Mouse (Mus musculus) cerebellum, postnatal 4 days (tissue): ENCODE data around the gene Gm45837.

Source experiments
- DNase-seq, 2 experiments: peaks; one replicate each; pipeline ENCODE4 v3.0.0; 2022; ENCODE audit warnings: low spot score in 2 of 2, mixed read lengths in 1 of 2

Gm45837 gene

GRCm38 (mm10) chr7:101501236-101501635 lies 90.5 kb downstream of the Gm45837 start:
- DNase-seq: no peak

GRCm38 (mm10) chr7:101501675-101502074 lies 91.0 kb downstream of the Gm45837 start:
- DNase-seq: no peak

DNA sequence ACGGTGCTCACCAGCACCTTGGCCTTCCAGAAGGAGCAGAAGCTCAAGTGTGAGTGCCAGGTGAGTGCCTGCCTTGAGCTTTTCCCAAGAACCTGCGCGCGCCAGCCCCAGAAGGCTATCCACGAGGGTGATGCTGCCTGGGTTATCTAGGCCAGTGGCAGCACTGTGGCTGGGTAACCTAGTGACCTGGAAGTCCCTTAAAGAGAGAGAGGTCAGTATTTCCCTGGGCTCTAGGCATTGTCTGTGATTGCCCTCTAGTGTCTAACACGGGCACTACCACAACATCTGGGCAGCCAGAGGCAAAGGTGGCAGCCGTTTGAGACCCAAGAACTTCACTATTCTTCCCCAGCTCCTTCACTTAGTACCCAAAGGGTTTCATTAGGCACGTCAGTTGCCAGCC lies 92.7 kb downstream of the Gm45837 start:
- DNase-seq: peak; percentile 49

DNA sequence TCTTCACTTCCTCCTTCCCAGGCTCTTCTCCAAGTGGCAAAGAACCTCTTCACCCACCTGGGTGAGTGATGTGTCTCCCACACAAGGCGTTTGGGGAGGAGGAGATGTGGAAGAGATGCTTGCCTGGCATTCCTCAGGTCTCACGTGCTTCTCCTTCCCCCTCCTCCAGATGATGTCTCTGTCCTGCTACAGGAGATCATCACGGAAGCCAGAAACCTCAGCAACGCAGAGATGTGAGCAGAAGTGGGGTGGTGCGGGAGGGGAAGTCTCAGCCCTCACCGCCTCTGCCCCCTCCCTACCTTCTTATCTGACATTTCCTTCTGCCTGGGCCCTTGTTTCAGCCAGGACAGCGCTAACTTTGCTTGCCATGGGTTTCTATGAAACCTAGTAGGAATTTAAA lies 93.1 kb downstream of the Gm45837 start:
- DNase-seq: no peak

- DNase-seq: no peak
These were observed 93.8 kb downstream of the Gm45837 start for GRCm38 (mm10) chr7:101504507-101504906.

- no peak for DNase-seq
These were observed 98.5 kb downstream of the Gm45837 start for GRCm38 (mm10) chr7:101509212-101509611.

DNA sequence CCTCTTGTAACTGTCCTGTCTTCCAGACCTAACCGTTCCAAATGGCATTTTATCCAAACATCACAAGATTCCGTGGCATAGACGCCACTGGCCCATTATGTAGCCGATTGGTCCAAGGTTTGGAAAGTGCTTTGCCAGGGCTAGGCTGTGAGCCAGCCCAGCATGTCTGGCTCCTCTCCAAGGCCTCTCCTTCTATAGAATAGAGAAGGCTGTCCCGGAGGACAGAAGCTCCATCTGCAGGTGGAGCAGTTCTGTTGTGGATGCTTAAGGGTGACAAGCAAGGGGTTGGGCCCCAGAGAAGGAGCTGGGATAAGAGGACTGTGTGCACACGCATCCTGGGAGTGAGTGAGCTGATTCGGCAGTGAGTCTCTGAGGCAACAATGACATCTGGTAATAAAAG lies 103.0 kb downstream of the Gm45837 start:
- DNase-seq: peak in 1 of 2 experiments; percentile 70

DNA sequence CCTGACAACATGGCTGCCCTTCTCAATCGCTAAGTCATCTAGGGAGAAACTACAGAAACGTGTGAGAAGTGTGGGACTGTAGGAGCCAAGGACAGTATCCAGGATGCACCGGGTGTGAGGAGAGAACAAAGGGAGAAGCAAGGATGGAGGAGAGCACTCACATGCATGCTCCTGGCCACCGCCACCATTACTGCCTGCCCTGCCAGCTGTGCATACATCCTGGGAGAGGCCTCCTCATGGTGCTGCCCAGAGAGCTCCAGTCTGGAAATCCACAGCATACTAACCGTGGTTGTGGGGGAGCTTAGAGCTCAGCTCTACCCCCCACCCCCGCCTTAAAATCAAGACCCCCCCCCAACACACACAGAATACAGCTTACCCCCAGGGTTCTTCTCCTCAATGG lies 104.1 kb downstream of the Gm45837 start:
- DNase-seq: no peak

DNA sequence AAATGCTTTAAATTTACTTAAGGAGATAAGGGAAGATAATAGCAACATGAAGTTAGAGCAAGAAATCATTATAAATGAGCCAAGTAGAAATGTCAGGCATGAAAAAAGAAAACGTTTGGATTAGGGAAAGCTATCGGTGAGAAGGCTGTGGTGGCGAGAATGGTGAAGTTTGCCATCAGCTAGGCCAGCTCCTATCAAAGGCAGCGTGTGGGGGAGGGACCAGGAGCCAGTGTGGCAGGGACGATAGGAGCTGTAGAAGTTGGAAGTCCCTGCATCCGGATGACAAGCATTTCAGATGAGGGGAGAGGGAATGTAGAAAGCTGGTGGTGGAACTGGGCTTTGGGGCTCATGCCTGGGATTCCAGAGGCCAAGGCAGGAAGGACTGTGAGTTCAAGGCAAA lies 104.6 kb downstream of the Gm45837 start:
- DNase-seq: no peak

GRCm38 (mm10) chr7:101516460-101516859 lies 105.8 kb downstream of the Gm45837 start:
- no peak for DNase-seq

DNA sequence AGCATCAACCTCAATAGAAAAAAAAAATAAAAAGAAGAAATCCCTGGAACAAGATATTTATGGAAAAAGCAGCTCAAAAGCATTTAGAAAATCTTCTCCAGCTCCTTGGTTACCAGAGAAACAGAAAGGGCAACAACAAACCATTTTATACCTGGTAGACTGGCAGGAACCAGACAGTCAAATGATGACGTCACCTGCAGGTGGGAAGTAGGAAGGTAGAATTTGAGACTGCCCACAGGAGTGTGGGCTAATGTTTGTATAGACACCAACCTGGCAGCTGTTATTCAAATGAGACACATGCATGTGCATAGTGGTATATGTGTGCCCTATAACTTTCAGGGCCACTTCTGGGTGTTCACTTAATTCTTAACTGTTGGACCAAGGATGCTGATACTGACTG lies 111.0 kb downstream of the Gm45837 start:
- DNase-seq: no peak

DNA sequence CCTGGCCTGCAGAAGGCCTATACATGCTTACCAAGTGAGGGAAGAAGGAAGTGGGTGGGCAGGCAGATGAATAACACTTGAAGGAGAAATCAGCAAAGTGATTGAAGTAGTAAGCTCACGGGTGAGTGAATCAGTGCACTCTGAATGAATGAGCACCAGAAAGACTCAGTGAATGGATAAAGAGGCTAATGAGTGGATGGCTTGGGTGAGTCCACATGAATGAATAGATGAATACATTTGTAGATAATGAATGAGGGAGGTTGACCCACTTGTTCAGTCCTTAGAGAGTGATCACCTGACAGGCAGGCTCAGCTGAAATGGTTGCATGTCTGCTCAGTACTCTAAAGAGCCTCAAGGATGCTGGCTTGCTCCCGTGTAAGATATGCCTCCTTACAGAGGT lies 112.5 kb downstream of the Gm45837 start:
- DNase-seq: no peak

DNA sequence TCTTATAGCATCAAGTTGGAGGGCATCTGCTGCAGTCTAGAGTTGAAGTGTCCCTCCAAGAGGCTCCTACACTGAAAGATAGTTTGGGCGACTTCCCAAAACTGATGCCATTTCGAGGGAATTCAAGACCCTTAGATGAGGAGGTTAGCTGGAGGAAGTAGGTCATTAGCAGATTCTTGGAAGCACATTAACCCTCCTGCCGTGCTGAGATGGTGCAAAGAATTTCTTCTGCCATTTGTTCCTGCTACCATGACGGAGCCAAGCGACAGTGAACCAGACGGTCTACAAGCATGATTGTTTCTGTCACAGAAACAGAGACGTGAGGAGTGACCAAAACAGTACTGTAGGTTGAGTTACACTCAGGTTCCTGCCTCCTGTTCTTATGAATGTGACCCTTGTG lies 115.8 kb downstream of the Gm45837 start:
- no peak for DNase-seq

DNA sequence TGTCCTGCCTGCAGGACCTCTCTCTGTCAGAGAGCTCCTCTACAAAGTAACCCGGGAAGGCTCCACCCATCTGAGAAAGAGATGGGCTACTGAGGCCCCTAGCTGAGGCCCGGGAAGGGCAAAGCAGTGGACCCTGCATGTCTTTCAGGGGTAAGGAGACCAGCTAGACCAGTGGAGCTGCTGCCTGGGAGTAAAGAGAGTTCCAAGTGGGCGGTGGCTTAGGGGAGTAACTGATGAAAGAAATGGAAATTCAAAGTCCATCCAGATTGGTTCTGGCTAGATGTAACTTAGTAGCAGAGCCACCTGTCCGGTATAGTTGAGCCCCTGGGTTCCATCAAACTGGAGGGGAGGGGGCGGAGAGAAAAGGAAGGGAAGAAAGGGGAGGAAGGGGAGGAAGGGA lies 123.7 kb downstream of the Gm45837 start:
- DNase-seq: no peak

DNA sequence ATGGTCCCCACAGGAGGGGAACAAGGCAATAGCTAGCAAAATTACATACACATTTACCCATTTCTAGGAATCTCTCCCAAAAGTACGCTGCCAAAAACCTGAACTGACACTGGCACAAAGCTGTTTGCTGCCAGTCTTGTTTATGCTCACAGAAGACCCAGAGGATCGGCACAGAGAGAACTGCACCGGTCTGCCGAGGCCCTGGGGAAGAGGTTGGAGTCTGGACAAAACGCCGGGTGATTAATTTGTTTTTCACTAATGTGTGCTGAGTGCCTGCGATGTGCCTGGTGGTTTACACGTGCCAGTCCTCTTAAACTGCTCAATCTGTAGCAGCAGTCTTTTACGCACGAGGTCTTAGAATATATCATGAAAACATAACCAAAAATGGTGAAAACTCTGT lies 124.4 kb downstream of the Gm45837 start:
- no peak for DNase-seq

DNA sequence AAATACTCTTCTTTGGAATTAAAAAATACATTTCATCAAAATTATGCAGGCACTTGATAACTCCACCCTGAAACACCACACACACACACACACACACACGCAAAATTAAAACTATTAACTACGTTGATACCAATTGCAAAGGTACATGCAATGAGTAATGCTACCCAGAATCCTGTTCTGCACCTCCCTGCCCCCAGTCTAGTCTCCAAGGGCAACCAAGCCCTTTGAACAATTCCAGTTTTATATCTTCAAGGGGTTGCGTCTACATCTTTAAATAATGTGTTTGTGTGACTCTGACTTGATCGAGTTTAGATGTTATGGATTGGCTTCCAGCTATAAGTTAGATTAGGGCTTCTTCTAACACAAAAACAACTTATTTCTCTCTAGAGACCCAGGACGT lies 124.8 kb downstream of the Gm45837 start:
- no peak for DNase-seq

DNA sequence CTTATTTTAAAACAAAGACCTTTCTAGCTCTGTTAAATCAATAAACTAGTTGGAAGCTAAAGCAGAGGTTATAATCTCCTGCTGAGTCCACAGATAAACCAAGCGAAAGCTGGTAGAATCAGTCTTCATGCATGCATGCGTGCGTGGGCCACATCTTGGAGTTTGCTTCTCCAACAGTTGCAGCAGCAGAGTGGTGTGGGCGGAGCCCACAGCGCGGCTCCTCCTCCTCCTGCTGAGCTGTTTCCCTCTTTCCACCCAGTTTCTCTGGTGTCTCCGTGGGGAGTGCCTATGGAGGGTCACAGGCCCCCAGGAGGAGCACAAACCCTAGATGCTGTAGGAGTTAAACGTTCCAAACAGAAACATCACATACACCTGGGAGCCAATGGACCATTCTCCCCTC lies 126.9 kb downstream of the Gm45837 start:
- no peak for DNase-seq

DNA sequence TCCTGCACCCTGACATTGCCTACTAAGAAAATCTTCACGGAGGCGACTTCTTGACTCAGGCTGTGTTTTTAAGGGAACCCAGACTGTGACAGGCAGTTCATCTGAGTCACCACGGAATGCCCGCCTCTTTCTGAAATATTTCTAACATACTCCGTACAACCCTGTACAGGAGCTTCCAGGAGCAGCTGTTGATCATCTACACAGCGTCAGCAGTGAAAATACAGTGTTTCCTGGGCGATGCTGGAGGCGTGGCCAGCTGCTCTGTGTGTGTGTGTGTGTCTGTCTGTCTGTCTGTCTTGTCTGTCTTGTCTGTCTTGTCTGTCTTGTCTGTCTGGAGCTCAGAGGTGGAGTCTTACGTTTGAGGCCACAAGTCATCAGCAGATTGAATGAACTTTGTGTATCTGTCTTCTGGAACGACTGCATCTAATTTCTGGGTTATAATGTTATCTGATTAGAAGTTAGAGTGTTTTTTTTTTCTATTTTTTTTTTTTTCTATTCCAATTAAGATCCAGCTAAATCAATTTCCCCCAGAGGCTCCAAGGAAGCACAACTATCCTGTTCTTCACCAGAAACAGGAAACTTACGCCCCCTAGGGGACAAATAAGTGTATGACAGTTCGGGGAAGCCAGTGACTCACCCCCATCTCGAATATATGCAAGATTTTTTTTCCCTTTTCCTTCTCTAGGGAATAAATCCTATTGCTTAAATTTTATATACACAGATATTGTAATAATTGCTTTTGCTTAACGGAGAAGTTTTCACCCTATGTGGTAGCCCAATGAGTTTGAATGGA lies 127.7 kb downstream of the Gm45837 start:
- peak in 1 of 2 experiments; percentile 45 for DNase-seq

DNA sequence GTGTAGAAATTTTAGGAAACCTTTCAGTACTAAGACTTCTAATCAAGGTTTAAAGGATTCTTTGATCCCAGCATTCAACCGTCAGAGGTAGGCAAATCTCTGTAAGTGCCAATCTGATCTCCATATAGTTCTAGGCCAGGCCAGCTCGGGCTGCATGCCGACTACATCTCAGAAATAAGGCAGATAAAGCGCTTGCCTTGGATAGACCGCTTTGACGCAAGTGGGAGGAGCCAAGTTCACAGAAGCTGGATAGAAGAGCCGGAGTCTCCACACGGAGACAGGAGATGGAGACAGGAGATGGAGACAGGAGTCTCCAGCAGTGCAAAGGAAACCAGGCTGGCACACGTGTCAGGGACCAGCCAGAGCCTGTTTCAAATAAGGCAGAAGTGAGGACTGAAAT lies 129.1 kb downstream of the Gm45837 start:
- no peak for DNase-seq

- DNase-seq: no peak
These were observed 130.0 kb downstream of the Gm45837 start for GRCm38 (mm10) chr7:101540684-101541083.

- peak; percentile 54 to 69 for DNase-seq
These were observed 130.4 kb downstream of the Gm45837 start for GRCm38 (mm10) chr7:101541132-101541531.

GRCm38 (mm10) chr7:101541734-101542133 lies 131.0 kb downstream of the Gm45837 start:
- no peak for DNase-seq

DNA sequence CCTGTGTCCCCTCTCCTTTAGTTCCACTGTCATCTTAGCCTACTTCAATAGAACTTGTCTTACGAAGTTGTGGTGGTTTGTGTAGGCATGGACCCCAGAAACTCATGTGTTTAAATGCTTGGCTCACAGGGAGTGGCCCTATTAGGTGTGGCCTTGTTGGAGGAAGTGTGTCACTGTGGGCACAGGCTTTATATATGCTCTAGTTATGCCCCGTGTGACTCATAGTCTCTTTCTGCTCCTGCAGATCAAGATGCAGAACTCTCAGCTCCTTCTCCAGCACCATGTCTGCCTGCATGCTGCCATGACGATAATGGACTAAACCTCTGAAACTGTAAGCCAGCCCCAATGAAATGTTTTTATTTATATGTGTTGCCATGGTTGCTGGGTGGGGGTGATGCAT lies 137.0 kb downstream of the Gm45837 start:
- DNase-seq: no peak

DNA sequence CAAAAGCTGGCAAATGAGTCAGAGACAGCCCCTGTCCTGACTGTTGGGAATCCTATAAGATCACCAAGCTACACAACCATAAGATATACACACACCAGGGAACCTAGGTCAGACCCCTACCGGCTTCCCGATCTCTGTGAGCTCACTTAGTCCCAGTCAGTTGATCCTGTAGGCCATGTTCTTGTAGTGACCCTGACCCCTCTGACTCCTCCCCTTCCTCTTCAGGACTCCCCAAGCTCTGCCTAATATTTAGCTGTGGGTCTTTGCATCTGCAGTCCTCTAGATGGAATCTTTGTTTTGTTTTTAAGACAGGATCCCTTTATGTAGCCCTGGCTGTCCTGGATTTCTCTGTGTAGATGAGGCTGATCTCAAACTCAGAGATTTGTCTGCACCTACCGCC lies 138.6 kb downstream of the Gm45837 start:
- DNase-seq: no peak
